Mouse (Mus musculus) small intestine, adult 2 months (tissue): ENCODE results near the gene Uaca. TPM values are rescaled to one million over a fixed set of nuclear protein-coding genes. Genes with fewer than 3 reads are reported as not detected.

ENCODE experiments used
- H3K27ac ChIP-seq: fragments of 200-500 bp; 2 replicates; pipeline ENCODE4 v1.5.1; 2012; ENCODE audit warnings: low read depth, low read length, control low read depth, inconsistent platforms; ENCODE audit not compliant: insufficient read depth
- H3K27me3 ChIP-seq: fragments of 200-500 bp; 2 replicates; pipeline ENCODE4 v1.6.1; 2012; ENCODE audit warnings: mild to moderate bottlenecking, moderate library complexity, low read length, inconsistent platforms; ENCODE audit not compliant: control insufficient read depth, insufficient read depth
- H3K36me3 ChIP-seq: fragments of 200-500 bp; 2 replicates; pipeline ENCODE4 v1.6.1; 2012; ENCODE audit warnings: mild to moderate bottlenecking, low read length, control low read depth, inconsistent platforms; ENCODE audit not compliant: control insufficient read depth, insufficient read depth
- H3K4me1 ChIP-seq: fragments of 200-500 bp; 2 replicates; pipeline ENCODE4 v1.6.1; 2012; ENCODE audit warnings: low read length, inconsistent platforms, mixed read lengths; ENCODE audit not compliant: control insufficient read depth, insufficient read depth, insufficient read length
- H3K4me3 ChIP-seq: fragments of 200-500 bp; 2 replicates; pipeline ENCODE4 v1.5.1; 2012; ENCODE audit warnings: low read depth, mild to moderate bottlenecking, control low read depth, inconsistent platforms, low read length, moderate library complexity
- CTCF ChIP-seq: fragments of 200-500 bp; IDR thresholded peaks from 2 replicates; pipeline ENCODE4 v1.5.1; 2012; ENCODE audit warnings: low read depth, mild to moderate bottlenecking, control low read depth, inconsistent platforms, low read length, moderate library complexity, mixed read lengths; ENCODE audit not compliant: insufficient replicate concordance, insufficient read length; ENCODE audit errors: extremely low read depth
- POLR2A ChIP-seq: fragments of 200-500 bp; IDR thresholded peaks from 2 replicates; pipeline ENCODE4 v1.6.1; 2012; ENCODE audit warnings: low read depth, mild to moderate bottlenecking, control low read depth, inconsistent platforms, low read length, moderate library complexity
- WGBS: fragments of 180-500 bp; shearing (Covaris S2); methylation state at CpG from one replicate; pipeline ENCODE4 v1.1.7; 2018; 5-methylcytosine and 5-hydroxymethylcytosine counted together
- polyA plus RNA-seq: library from polyadenylated mRNA; depleted of rRNA; stranded (reverse); fragments of >200 nt; gene quantifications from 2 replicates; pipeline ENCODE4 v1.2.3, GENCODE M21; 2012

Uaca gene
- polyA plus RNA-seq, 1 experiment = 23.3 TPM

GRCm38 (mm10) chr9:60849986-60850385, 55.6 kb downstream of the Uaca start:
- H3K4me3 ChIP-seq = no peak overlapping the region
- no peak for TF ChIP-seq POLR2A
- no peak for TF ChIP-seq CTCF
- H3K27me3 ChIP-seq = no peaks in the 10 kb centered on the region
- H3K36me3 ChIP-seq = peaks cover 54% of the 10 kb centered on the region
- peaks cover 2% of the 10 kb centered on the region; the same call in 1 of the 2 replicates for H3K4me1 ChIP-seq
- H3K27ac ChIP-seq = no peak overlapping the region
- WGBS = 84% methylated on average over 12 of the region's 12 CpGs

GRCm38 (mm10) chr9:60854196-60854595, 59.9 kb downstream of the Uaca start:
- peaks cover 52% of the 10 kb centered on the region for H3K36me3 ChIP-seq
- no peaks in the 10 kb centered on the region for H3K4me1 ChIP-seq
- no peak overlapping the region for H3K27ac ChIP-seq
- WGBS = 91% methylated on average over 11 of the region's 11 CpGs
- TF ChIP-seq POLR2A = no peak
- no peak for TF ChIP-seq CTCF
- H3K4me3 ChIP-seq = no peak overlapping the region
- no peaks in the 10 kb centered on the region for H3K27me3 ChIP-seq

DNA sequence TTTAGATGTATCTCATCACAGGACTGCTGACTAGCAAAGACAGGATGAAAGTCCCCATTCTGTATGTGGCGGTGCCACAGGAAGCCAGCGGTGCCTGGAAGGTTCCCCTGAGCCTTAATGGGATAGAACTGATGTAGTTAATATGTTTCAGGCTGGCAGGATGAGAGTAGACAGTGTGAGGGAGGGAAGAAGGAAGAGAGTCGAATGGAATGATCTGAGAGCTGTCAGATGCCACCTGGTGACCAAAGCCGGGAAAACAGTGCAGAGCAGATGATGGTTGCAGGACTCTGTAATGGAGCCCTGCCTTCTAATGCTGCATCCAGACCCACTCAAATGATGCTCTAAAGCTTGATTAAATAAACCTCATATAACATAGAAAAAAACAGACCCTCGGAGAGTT, 63.5 kb downstream of the Uaca start:
- WGBS = 27% methylated on average over 5 of the region's 5 CpGs
- no peaks in the 10 kb centered on the region for H3K4me1 ChIP-seq

DNA sequence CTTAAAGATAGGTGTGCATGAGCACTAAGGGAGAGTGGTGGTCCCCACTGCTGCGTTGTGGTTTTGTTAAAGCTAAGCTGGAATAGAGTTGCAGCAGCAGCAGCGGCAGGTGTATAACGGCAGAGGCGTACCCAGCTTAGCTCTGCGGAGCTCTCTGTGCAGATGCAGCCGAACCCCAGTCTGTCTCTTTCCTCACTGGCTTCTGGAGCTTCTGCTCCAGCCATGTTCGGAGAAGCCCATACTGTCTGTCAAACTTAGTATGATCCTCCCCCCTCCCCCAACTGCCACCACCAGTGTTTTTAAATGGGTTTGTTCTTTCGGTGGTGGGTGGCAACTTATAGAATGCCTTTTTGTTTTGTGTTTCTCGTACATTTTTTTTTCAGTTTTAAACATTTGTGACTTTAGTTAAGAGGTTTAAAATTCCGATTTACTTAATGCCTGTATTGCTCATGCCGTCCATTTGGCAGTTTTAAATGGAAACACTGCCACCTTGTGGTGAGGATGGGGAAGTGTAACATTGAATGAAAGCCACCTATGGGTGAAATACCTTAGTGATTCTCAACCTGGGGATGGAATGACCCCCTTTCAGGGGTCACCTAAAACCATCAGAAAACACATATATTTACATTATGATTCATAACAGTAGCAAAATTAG, 64.1 kb downstream of the Uaca start:
- Histone ChIP-seq H3K27ac (no peak overlapping the region), H3K27me3 (no peaks in the 10 kb centered on the region), H3K36me3 (peaks cover 57% of the 10 kb centered on the region), H3K4me3 (no peak overlapping the region), H3K4me1 (no peaks in the 10 kb centered on the region)
- 43% methylated on average over 11 of the region's 11 CpGs for WGBS
- TF ChIP-seq CTCF (no peak), POLR2A (no peak)

More for the DNA sequence above, 63.5 kb downstream of the Uaca start:
- TF ChIP-seq CTCF (peak; percentile 72; the same call in 1 of the 2 replicates), POLR2A (no peak)
- Histone ChIP-seq H3K36me3 (peaks cover 54% of the 10 kb centered on the region), H3K27me3 (no peaks in the 10 kb centered on the region), H3K4me3 (no peak overlapping the region), H3K27ac (no peak overlapping the region)

- WGBS = 75% methylated on average over 9 of the region's 9 CpGs
- TF ChIP-seq POLR2A (no peak), CTCF (no peak)
- no peaks in the 10 kb centered on the region for H3K4me1 ChIP-seq
- H3K27ac ChIP-seq = no peak overlapping the region
- no peaks in the 10 kb centered on the region for H3K27me3 ChIP-seq
- no peak overlapping the region for H3K4me3 ChIP-seq
- peaks cover 56% of the 10 kb centered on the region for H3K36me3 ChIP-seq
Observed at GRCm38 (mm10) chr9:60859031-60859430, 64.7 kb downstream of the Uaca start.

- H3K27me3 ChIP-seq = no peaks in the 10 kb centered on the region
- peaks cover 56% of the 10 kb centered on the region for H3K36me3 ChIP-seq
- WGBS = 95% methylated on average over 5 of the region's 5 CpGs
- no peaks in the 10 kb centered on the region for H3K4me1 ChIP-seq
- no peak overlapping the region for H3K27ac ChIP-seq
- no peak overlapping the region for H3K4me3 ChIP-seq
- TF ChIP-seq POLR2A (no peak), CTCF (no peak)
Observed at GRCm38 (mm10) chr9:60861030-60861429, 66.7 kb downstream of the Uaca start.

DNA sequence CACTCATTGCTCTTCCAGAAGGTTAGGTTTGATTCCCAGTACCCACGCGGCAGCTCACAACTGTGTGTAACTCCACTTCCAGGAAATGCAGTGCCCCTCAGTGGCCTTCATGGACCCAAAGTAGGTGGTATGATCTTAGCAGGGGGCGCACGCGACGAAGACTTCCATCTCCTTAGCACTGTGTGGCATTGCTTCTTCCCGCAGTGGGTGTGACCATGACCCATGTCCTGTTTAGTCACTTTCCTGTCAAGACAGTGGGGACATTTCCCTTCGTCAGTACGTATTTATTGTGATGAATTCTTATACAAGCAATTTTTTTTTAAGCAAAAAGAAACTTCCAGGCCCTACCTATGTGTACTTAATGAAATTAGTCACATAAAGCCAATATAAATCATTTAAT, 70.3 kb downstream of the Uaca start:
- no peak overlapping the region for H3K4me3 ChIP-seq
- H3K4me1 ChIP-seq = no peaks in the 10 kb centered on the region
- H3K27ac ChIP-seq = no peak overlapping the region
- H3K27me3 ChIP-seq = no peaks in the 10 kb centered on the region
- H3K36me3 ChIP-seq = peaks cover 61% of the 10 kb centered on the region
- WGBS = 84% methylated on average over 9 of the region's 9 CpGs
- TF ChIP-seq CTCF = no peak
- no peak for TF ChIP-seq POLR2A
